Mouse (Mus musculus): ENCODE measurements around the gene C87499.

Gene C87499

DNA sequence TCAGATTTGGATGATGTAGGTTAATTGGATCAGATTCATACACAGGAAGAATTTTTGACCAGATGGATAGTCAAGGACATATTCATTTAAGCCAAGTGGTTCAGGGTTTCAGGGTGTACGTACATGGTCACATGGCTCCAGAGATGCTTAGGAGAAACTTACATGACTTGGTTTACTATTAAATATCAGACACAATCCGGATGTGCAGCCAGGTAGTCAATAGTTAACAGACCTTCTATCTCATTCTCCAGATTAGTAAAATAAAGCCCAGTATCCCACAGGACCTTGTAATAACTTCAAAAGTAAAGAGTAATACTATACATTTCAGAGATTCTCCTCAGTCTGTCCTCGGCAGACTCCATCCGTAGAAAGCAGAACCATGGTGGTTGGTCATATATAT lies at the start of gene C87499:
C87499 (minus strand) TSS at position 101 of the 400 bp plus-strand sequence.
- no peak for DNase-seq

DNA sequence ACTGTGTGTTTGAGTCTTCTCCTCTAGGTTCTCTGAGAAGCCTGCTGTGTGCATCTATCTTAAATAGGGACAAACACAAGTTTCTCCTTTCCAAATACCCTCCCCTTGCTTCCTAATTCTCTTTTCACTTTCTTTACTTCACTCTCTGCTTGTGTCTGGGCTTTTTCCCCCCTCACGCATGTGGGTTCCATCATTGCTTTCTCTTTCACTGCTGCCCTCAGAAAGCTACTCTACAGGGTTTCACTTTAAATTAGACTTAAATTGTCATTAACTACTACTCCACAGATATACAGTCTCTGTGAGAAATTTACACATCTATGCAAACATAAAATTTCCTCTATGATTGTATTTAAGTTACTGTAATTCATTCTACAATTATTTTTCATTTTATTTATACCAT lies 49.6 kb upstream of the C87499 start, which contains the start of gene Ifna2:
Ifna2 (minus strand) TSS at position 101 of the 400 bp plus-strand sequence.
- no peak for DNase-seq

DNA sequence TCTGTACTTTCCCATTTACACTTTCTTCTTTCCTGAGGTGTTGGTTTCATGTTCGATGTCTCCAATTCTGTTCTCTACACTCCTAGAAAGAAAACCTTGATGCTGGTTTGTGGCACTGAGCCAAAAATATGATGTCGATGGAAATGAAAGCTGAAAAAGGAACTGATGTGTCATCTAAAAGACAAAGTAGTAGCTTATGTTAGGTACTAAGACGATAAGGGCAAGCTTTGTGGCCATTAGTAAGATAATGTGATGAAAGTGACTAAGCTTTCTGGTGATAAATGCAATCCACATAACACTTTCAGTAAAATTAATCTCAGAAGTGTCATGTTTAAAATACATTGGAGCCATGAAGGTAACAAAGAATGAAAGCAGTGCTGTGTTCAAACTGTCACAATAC lies 47.1 kb upstream of the C87499 start:
- DNase-seq: no peak

DNA sequence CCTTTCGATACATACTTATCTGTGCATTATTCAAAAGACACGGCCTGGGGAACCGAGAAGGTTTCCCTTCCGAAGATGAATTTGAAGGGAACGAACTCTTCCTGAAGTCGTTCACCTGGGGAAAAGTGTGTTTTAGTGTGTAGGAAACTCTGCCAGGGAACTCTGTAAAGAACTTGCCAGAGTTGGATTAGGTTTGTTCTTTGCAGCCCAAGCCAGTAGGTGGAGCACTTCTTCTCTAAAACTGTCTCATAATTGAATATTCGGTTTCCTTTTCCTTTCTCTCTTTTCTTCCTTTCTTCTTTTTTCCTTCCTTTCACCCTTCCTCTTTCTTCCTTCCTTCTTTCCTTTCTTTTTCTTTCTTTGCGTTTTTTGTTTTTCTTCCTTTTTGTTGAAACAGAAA lies 46.2 kb upstream of the C87499 start:
- DNase-seq: peak in 1 of 2 experiments; percentile 65

DNA sequence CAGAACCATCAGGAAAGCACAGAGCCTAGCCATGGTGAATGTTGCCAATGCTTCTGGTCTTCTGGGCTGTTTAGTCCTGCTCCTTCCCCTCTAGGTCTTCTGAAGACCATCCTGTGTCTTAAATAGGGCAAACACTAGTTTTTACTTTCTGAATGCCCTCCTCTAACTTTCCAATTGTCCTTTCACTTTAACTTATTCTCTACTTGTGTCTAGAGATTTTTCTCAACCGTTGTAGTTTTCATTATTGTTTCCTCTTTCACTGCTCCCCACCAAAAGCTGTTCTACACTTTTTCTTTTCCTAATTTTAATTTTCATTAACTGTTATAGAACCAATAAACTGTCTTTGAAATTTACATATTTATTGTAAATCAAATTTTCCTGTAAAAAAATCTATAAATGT lies 42.6 kb upstream of the C87499 start, which contains the start of gene Ifna16:
Ifna16 (minus strand) TSS at position 101 of the 400 bp plus-strand sequence.
- DNase-seq: no peak

DNA sequence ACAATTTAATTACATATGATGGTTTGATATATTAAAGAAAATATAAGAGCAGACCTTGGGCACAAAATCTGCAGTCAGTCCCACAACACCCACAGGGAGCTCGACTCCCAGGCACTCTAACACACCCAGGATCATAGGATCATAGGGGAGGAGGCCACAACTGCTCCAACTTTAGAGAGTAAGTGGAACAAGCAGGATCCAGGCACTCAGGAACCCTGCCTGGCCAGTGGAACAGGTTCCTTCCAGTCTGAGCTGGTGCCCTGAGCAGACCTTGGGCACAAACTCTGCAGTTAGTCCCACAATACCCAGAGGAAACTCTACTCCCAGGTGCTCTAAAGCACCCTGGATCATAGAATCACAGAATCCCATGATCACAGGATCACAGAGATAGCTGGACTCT lies 21.2 kb upstream of the C87499 start:
- peak; percentile 25 to 35 for DNase-seq

DNA sequence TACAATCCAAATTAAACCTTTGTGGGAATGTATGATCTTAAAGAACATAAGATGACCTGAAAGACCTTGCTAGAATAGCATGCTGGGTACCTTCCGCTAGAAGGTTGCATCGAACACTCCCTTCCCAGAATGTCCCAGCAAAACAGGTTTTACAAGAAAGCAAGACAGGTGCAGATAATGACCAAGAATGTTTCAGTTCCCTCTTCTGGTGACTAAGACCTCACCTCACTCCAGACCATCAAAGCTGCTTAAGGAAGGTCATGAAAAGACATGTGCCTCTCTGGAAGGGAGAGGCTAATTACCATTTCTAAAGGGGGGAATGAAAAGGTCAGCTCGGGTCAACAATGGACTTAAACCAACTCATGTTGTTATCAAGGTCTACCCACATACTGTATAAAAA lies 19.4 kb upstream of the C87499 start:
- no peak for DNase-seq

DNA sequence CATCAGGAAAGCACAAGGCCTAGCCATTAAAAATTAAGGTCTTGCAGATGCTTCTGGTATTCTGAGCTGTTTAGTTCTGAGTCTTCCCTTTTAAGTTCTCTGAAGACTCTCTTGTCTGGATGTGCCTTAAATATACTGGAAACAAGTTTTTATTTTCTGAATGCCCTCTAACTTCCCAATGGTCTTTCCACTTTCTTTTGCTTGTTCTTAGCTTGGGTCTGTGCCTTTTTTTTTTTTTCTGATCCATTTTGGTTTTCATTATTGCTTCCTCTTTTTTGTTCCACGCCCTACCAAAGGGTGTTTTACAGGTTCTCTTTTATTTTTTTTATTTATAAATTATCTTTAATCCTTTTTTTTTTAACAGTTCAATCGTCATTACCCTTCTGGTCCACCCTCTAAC lies 10.1 kb upstream of the C87499 start, which contains the start of gene Ifna13:
Ifna13 (minus strand) TSS at position 101 of the 400 bp plus-strand sequence.
- no peak for DNase-seq

DNA sequence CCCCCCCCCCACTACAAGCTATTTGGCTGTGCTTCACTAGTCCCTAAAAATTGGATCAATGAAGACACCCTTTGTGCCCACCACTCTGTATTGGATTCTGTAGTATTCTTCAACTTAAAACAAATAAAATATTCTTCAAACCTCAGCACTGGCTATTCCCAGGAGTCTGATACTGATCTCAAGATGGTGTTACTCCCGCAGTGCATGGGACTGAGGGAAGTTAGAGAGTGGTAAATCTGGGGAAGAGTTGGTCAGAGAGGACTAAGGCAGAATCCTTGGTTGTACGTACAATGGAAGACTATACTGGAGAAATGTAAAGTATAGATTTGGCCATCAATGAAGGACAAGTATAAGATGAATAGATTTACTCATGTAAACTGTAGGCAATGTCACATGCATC lies 8.3 kb upstream of the C87499 start:
- no peak for DNase-seq

DNA sequence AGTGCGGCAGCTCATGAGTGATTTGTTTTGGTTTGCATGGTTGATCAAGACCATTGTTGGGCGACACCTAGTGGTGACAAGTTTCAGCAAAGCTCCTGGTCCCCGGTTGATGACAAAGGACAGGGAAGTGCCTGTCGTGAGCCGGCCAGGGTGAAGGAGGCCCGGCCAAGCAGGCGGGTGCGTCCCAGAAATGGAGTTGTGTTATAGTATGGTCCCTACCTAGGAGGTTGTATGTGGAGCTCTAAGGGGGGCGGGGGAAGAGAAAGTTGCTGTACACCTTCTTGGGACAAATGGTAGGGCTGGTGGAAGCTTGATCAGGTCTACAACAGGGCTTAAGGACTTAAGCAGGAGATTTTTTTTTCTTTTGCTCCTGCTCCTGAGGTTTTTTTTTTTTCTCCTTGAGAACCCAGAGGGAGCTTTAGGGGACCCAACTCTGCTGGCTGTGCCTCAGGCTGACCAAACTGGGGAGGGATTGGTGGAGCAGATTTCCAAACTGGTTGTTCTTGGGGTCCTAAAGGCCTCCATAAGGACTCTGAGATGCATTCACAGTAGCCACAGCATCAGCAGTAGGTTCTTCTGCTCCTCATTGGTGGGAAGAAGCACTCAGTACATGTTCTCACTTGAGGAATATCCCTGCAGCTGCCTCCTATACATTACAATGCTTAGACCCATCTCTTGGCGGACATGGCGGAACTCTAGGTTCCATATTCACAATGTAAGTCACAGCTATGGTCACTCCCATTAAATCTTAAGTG lies 7.0 kb upstream of the C87499 start:
- peak; percentile 93 to 99 for DNase-seq

DNA sequence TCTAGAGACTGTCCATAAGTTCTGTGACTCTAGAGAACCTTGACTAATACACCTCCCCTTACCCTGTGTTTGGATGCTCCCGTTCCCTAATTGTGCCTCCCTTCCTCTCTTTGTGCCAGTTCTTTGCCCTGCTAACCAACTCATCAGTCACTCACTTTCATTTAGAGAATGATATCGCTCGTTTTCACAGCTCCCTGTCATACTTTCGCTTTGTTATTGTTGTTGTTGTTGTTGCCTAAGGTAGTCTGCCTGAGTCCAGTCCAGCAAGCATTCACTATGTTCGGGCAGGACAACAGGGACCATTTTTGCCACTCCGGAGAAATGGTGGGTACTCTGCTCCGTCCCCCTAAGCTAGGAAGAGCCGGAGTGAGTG lies 6.5 kb upstream of the C87499 start:
- no peak for DNase-seq

DNA sequence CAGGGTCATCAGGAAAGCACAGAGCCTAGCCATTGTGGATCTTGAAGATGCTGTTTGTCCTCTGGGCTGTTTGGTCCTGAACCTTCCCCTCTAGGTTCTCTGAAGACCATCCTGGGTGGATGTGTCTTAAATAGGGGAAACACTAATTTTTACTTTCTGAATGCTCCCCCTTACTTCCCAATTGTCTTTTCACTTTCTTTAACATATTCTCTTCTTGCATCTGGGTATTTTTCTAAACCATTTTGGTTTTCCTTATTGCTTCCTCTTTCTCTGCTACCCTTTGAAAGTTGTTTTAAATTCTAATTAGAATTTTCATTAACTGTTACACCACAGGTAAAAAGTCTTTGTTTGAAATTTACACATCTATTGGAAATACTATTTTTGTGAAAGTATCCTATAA lies 30.9 kb downstream of the C87499 start, which contains the start of gene Ifna12:
Ifna12 (minus strand) TSS at position 101 of the 400 bp plus-strand sequence.
- no peak for DNase-seq

DNA sequence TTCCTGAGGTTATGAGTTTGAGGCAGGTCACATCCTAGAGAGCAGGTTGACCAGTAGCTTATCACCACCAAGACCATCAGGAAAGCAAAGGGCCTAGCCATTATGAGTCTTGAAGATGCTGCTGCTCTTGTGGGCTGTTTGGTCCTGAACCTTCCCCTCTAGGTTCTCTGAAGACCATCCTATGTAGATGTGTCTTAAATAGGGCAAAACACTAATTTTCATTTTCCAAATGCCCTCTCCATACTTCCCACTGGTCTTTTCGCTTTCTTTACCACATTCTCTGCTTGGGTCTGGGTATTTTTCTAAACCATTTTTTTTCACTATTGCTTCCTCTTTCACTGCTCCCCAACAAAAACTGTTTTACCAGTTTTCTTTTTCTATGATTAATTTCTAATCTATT lies 41.9 kb downstream of the C87499 start, which contains the start of gene Ifna9:
Ifna9 (minus strand) TSS at position 101 of the 400 bp plus-strand sequence.
- no peak for DNase-seq

Measured in kidney, postnatal 36 days (tissue).